Mouse (Mus musculus): Measurements from ENCODE around the gene Bche.

DNA sequence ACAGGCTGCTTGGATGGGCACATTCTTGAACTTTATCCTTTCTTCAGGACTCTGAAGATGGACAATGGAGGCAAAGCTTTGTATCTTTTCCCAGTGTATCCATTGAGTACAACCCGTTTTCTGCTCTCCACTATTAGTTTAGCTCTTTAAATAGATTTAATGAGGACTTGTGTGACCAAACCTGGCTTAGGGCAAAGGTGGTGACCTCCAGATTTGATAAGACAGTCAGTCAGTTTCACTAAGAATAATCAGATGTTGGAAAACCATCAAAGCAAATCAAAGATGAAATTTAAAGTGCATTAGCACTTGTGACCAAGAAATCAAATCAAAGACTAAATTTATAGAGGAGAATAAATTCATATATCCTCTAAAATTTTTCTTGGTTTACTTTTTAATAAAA is 1.7 kb downstream of the Bche start:
- no peak for TF ChIP-seq CTCF (conservative IDR thresholded peaks at IDR 0.05; ENCODE audit: insufficient read depth, insufficient read length, low read depth, low read length)
- TF ChIP-seq POLR2A (IDR thresholded peaks at IDR 0.05; ENCODE audit: low read depth, low read length), result no peak

All from kidney, adult 2 months (tissue).